In genomic region chr4:149875296-149875695, GRCm38 (mm10) we compare ENCODE assay signal across 10 mouse cellular contexts.
DNase-seq lines count a peak whose midpoint lies in the region; ATAC-seq lines count a peak whose summit lies in the region.
"Had no signal": no experiment of that assay in that cellular context is flagged by ENCODE, and none has a peak within 500 bp of the region (broad histone marks: within the 10 kb centered on the region; RNA-seq: fewer than 3 reads in every experiment).

No protein-coding gene starts in this region.

- H3K4me3 ChIP-seq in kidney, embryonic 15.5 days (replicated peaks): no peak overlapping the region
- H3K4me3 ChIP-seq in kidney, embryonic 16.5 days (ENCODE audit: low read length): no peak overlapping the region
- H3K4me3 ChIP-seq: heart, embryonic 15.5 days; liver, embryonic 13.5 days had no signal

- no peak overlapping the region for H3K4me2 ChIP-seq in kidney, embryonic 15.5 days
- no peak overlapping the region for H3K4me2 ChIP-seq in kidney, embryonic 16.5 days (replicated peaks; ENCODE audit: low read depth, low read length)
- H3K4me2 ChIP-seq: heart, embryonic 15.5 days; liver, embryonic 13.5 days had no signal

- 0 out of 2 replicates have a peak overlapping the region, but pooled peaks have one; percentile 18 for H3K27ac ChIP-seq in kidney, embryonic 15.5 days
- no peak overlapping the region for H3K27ac ChIP-seq in kidney, embryonic 16.5 days (ENCODE audit: low read length)
- H3K27ac ChIP-seq: heart, embryonic 15.5 days; liver, embryonic 13.5 days had no signal

- no peak overlapping the region for H3K9ac ChIP-seq in kidney, embryonic 15.5 days
- no peak overlapping the region for H3K9ac ChIP-seq in kidney, embryonic 16.5 days (replicated peaks; ENCODE audit: low read length)
- H3K9ac ChIP-seq: heart, embryonic 15.5 days; liver, embryonic 13.5 days had no signal

- H3K9me3 ChIP-seq in kidney, embryonic 15.5 days (replicated peaks): no peaks in the 10 kb centered on the region
- H3K9me3 ChIP-seq in kidney, embryonic 16.5 days (ENCODE audit: low read length): 0 out of 2 replicates have a peak, but pooled peaks cover under 1% of the 10 kb centered on the region
- H3K9me3 ChIP-seq: heart, embryonic 15.5 days; liver, embryonic 13.5 days had no signal

- H3K4me1 ChIP-seq in kidney, embryonic 15.5 days: peaks cover 74% of the 10 kb centered on the region
- peaks cover 65% of the 10 kb centered on the region for H3K4me1 ChIP-seq in kidney, embryonic 16.5 days (ENCODE audit: insufficient read depth, low read length)
- H3K4me1 ChIP-seq: liver, embryonic 13.5 days had no signal

- 0 out of 2 replicates have a peak, but pooled peaks cover 14% of the 10 kb centered on the region for H3K27me3 ChIP-seq in kidney, embryonic 15.5 days
- H3K27me3 ChIP-seq in kidney, embryonic 16.5 days (ENCODE audit: insufficient read depth, low read length): no peaks in the 10 kb centered on the region

- ATAC-seq in kidney, embryonic 15.5 days (replicated peaks; ENCODE audit: low FRiP score): no peak
- no peak for ATAC-seq in kidney, embryonic 16.5 days (ENCODE audit: low FRiP score, low TSS enrichment)
- ATAC-seq in megakaryocyte-erythroid progenitor cell, adult 5-6 weeks (replicated peaks; ENCODE audit: low FRiP score, low TSS enrichment, poor library complexity, severe bottlenecking): no peak

- DNase-seq in adrenal gland, postnatal 14 days: peak; percentile 52
- no peak for DNase-seq in adrenal gland, adult 18-20 months (ENCODE audit: low spot score in 2 of 2)
- DNase-seq in embryo, embryonic 10 days (ENCODE audit: low spot score): peak; percentile 64
- peak; percentile 67 for DNase-seq in kidney, postnatal 14 days
- no peak for DNase-seq in layer of hippocampus, postnatal 14 days (ENCODE audit: low spot score in 2 of 2)
- DNase-seq: liver, embryonic 13.5 days had no signal

- WGBS in kidney, embryonic 15.5 days: 18% methylated on average over 6 of the region's 6 CpGs
- WGBS in kidney, embryonic 16.5 days: 24% methylated on average over 6 of the region's 6 CpGs

- H3K36me3 ChIP-seq in kidney, embryonic 15.5 days: no peaks in the 10 kb centered on the region
- no peaks in the 10 kb centered on the region for H3K36me3 ChIP-seq in kidney, embryonic 16.5 days (ENCODE audit: insufficient read depth, low read length)
- H3K36me3 ChIP-seq: heart, embryonic 15.5 days; liver, embryonic 13.5 days had no signal

Comparison
In these comparisons a context has a peak if more than half of its experiments do, and no peak if none do; other contexts are left out.
1. DNase-seq: peak in adrenal gland, postnatal 14 days (single experiment), embryo, embryonic 10 days (single experiment) and kidney, postnatal 14 days (single experiment); none in adrenal gland, adult 18-20 months (0 of 2) and layer of hippocampus, postnatal 14 days (0 of 2).